7 mouse cellular contexts compared by ENCODE assay signal in genomic region chr12:112951150-112951842, GRCm38 (mm10). TPM values are rescaled to one million over a fixed set of nuclear protein-coding genes. Genes with fewer than 3 reads are reported as not detected.
DNase-seq lines count a peak whose midpoint lies in the region; ATAC-seq and TF ChIP-seq lines count a peak whose summit lies in the region.

No protein-coding gene starts in this region.

- peaks cover 29% of the 10 kb centered on the region for H3K27me3 ChIP-seq in liver, embryonic 11.5 days (replicated peaks; ENCODE audit: control insufficient read depth, insufficient read depth, low read length)
- H3K27me3 ChIP-seq in forebrain, embryonic 11.5 days (ENCODE audit: control insufficient read depth, insufficient read depth, low read length): no peaks in the 10 kb centered on the region
- no peaks in the 10 kb centered on the region for H3K27me3 ChIP-seq in hindbrain, embryonic 15.5 days
- H3K27me3 ChIP-seq in myocyte (ENCODE audit: control insufficient read depth, insufficient read depth, insufficient read length): no peaks in the 10 kb centered on the region

- H3K4me3 ChIP-seq in liver, embryonic 11.5 days (ENCODE audit: low read depth, low read length): no peak overlapping the region
- H3K4me3 ChIP-seq in forebrain, embryonic 11.5 days (ENCODE audit: low read depth, low read length): no peak overlapping the region
- H3K4me3 ChIP-seq in hindbrain, embryonic 15.5 days: no peak overlapping the region
- H3K4me3 ChIP-seq in myocyte: peak overlapping the region; percentile 32

- H3K9ac ChIP-seq in liver, embryonic 11.5 days (ENCODE audit: low read depth, low read length): no peak overlapping the region
- H3K9ac ChIP-seq in forebrain, embryonic 11.5 days (ENCODE audit: low read length): peak overlapping the region; percentile 89
- peak overlapping the region; percentile 91 for H3K9ac ChIP-seq in hindbrain, embryonic 15.5 days

- no peak overlapping the region for H3K4me2 ChIP-seq in liver, embryonic 11.5 days
- no peak overlapping the region for H3K4me2 ChIP-seq in forebrain, embryonic 11.5 days (ENCODE audit: low read depth, low read length, severe bottlenecking)
- peak overlapping the region; percentile 94 for H3K4me2 ChIP-seq in hindbrain, embryonic 15.5 days
- peak overlapping the region; percentile 84 for H3K4me2 ChIP-seq in myocyte (ENCODE audit: low read depth)

- H3K79me2 ChIP-seq in myocyte (ENCODE audit: control insufficient read depth, insufficient read depth): no peaks in the 10 kb centered on the region

- TF ChIP-seq POLR2A in myocyte (IDR thresholded peaks at IDR 0.05; ENCODE audit: insufficient read length, low read depth): no peak

- ATAC-seq in liver, embryonic 11.5 days (replicated peaks; ENCODE audit: low FRiP score): no peak
- no peak for ATAC-seq in forebrain, embryonic 11.5 days (replicated peaks; ENCODE audit: low FRiP score)
- no peak for ATAC-seq in hindbrain, embryonic 15.5 days (ENCODE audit: low FRiP score, low read depth)

- no peak overlapping the region for H3ac ChIP-seq in myocyte (ENCODE audit: control insufficient read depth, insufficient read length)

- H3K4me1 ChIP-seq in liver, embryonic 11.5 days (replicated peaks; ENCODE audit: control insufficient read depth, insufficient read depth, low read length): peaks cover 7% of the 10 kb centered on the region; the same call in 1 of the 2 replicates
- H3K4me1 ChIP-seq in forebrain, embryonic 11.5 days (replicated peaks; ENCODE audit: control insufficient read depth, insufficient read depth, low read length): peaks cover 14% of the 10 kb centered on the region
- peaks cover 26% of the 10 kb centered on the region for H3K4me1 ChIP-seq in hindbrain, embryonic 15.5 days (replicated peaks)

- WGBS in liver, embryonic 11.5 days: 26% methylated on average over 7 of the region's 7 CpGs
- WGBS in forebrain, embryonic 11.5 days: 40% methylated on average over 7 of the region's 7 CpGs
- 14% methylated on average over 7 of the region's 7 CpGs for WGBS in hindbrain, embryonic 15.5 days

- DNase-seq in liver, embryonic 11.5 days (ENCODE audit: low spot score): no peak
- no peak for DNase-seq in liver
- no peak for DNase-seq in forebrain, embryonic 11.5 days (ENCODE audit: low spot score)
- DNase-seq in ovary, postnatal 36 days (ENCODE audit: low spot score): no peak
- no peak for DNase-seq in frontal cortex, postnatal 10 days (ENCODE audit: low spot score in 2 of 2)

- H3K27ac ChIP-seq in liver, embryonic 11.5 days (ENCODE audit: low read depth, low read length): peak overlapping the region; percentile 16
- H3K27ac ChIP-seq in forebrain, embryonic 11.5 days (ENCODE audit: low read depth, low read length): peak overlapping the region; percentile 37
- peak overlapping the region; percentile 95 for H3K27ac ChIP-seq in hindbrain, embryonic 15.5 days (replicated peaks)

- H3K36me3 ChIP-seq in liver, embryonic 11.5 days (ENCODE audit: control insufficient read depth, insufficient read depth, low read length): no peaks in the 10 kb centered on the region
- no peaks in the 10 kb centered on the region for H3K36me3 ChIP-seq in forebrain, embryonic 11.5 days (ENCODE audit: control insufficient read depth, insufficient read depth, low read length)
- no peaks in the 10 kb centered on the region for H3K36me3 ChIP-seq in hindbrain, embryonic 15.5 days
- no peaks in the 10 kb centered on the region for H3K36me3 ChIP-seq in myocyte (ENCODE audit: control insufficient read depth, insufficient read depth)

- no peaks in the 10 kb centered on the region for H3K9me3 ChIP-seq in liver, embryonic 11.5 days (ENCODE audit: control insufficient read depth, low read length)
- H3K9me3 ChIP-seq in forebrain, embryonic 11.5 days (ENCODE audit: control insufficient read depth, low read length): no peaks in the 10 kb centered on the region
- no peaks in the 10 kb centered on the region for H3K9me3 ChIP-seq in hindbrain, embryonic 15.5 days

TF ChIP-seq in myocyte, 11 proteins besides CTCF, POLR2A, EP300 and RAD21:
- TF ChIP-seq CEBPB (IDR thresholded peaks at IDR 0.05; ENCODE audit: insufficient read depth, poor library complexity, severe bottlenecking): no peak
- no peak for TF ChIP-seq USF1 (IDR thresholded peaks at IDR 0.05; ENCODE audit: low read depth)
- peak in 2 of 3 experiments; percentile 9 to 60 for TF ChIP-seq MYOD1 (IDR thresholded peaks at IDR 0.05; ENCODE audit: control insufficient read depth in 1 of 3, insufficient read length in 2 of 3, low read depth in 2 of 3)
- no peak for TF ChIP-seq TCF3 (IDR thresholded peaks at IDR 0.05; ENCODE audit: insufficient read length, low read depth)
- TF ChIP-seq POLR2AphosphoS2 (IDR thresholded peaks at IDR 0.05; ENCODE audit: insufficient read length, low read depth): no peak
- peak in 2 of 3 experiments; percentile 10 to 61 for TF ChIP-seq MYOG (IDR thresholded peaks at IDR 0.05; ENCODE audit: control insufficient read depth in 1 of 3, insufficient read depth in 1 of 3, insufficient read length in 2 of 3, low read depth in 2 of 3)
- TF ChIP-seq SRF (IDR thresholded peaks at IDR 0.05; ENCODE audit: control insufficient read depth, insufficient read length, low read depth): no peak
- TF ChIP-seq TCF12 (IDR thresholded peaks at IDR 0.05; ENCODE audit: insufficient read depth, poor library complexity, severe bottlenecking): peak; percentile 11
- TF ChIP-seq REST (IDR thresholded peaks at IDR 0.05; ENCODE audit: insufficient read depth, insufficient read length): no peak

RNA-seq across cellular contexts. Expression of gene Nudt14, which starts 9.4 kb away (rescaled TPM):
- polyA plus RNA-seq in liver, embryonic 11.5 days (2014; fragmentation: Nextera tagmentation; extraction: Ambion mirVana): 38.4 and 43.2 TPM in 2 replicates
- polyA plus RNA-seq in forebrain, embryonic 11.5 days (2014; fragmentation: Nextera tagmentation; extraction: Ambion mirVana): 57.6 and 59.2 TPM in 2 replicates
- polyA plus RNA-seq in hindbrain, embryonic 15.5 days (2015; fragmentation: Nextera tagmentation; extraction: Ambion mirVana): 52.3 and 60.9 TPM in 2 replicates
- 94.9 TPM for polyA plus RNA-seq in myocyte (2012; fragmentation: generic; extraction: Trizol)

RNA-seq across cellular contexts. Expression of gene Jag2, which starts 21.7 kb away (rescaled TPM):
- 0.39 and 1.4 TPM in 2 replicates for polyA plus RNA-seq in liver, embryonic 11.5 days (2014; fragmentation: Nextera tagmentation; extraction: Ambion mirVana)
- polyA plus RNA-seq in forebrain, embryonic 11.5 days (2014; fragmentation: Nextera tagmentation; extraction: Ambion mirVana): 3.2 and 4.3 TPM in 2 replicates
- 13.7 and 14.4 TPM in 2 replicates for polyA plus RNA-seq in hindbrain, embryonic 15.5 days (2015; fragmentation: Nextera tagmentation; extraction: Ambion mirVana)
- polyA plus RNA-seq in myocyte (2012; fragmentation: generic; extraction: Trizol): 51.8 TPM

RNA-seq across cellular contexts. Expression of gene Btbd6, which starts 25.0 kb away (rescaled TPM):
- polyA plus RNA-seq in liver, embryonic 11.5 days (2014; fragmentation: Nextera tagmentation; extraction: Ambion mirVana): 12.3 and 12.4 TPM in 2 replicates
- polyA plus RNA-seq in forebrain, embryonic 11.5 days (2014; fragmentation: Nextera tagmentation; extraction: Ambion mirVana): 26.7 and 27.8 TPM in 2 replicates
- 53.0 and 56.6 TPM in 2 replicates for polyA plus RNA-seq in hindbrain, embryonic 15.5 days (2015; fragmentation: Nextera tagmentation; extraction: Ambion mirVana)
- 16.3 TPM for polyA plus RNA-seq in myocyte (2012; fragmentation: generic; extraction: Trizol)

RNA-seq across cellular contexts. Expression of gene Brf1, which starts 49.2 kb away (rescaled TPM):
- polyA plus RNA-seq in liver, embryonic 11.5 days (2014; fragmentation: Nextera tagmentation; extraction: Ambion mirVana): 51.8 and 52.9 TPM in 2 replicates
- polyA plus RNA-seq in forebrain, embryonic 11.5 days (2014; fragmentation: Nextera tagmentation; extraction: Ambion mirVana): 67.3 and 70.8 TPM in 2 replicates
- polyA plus RNA-seq in hindbrain, embryonic 15.5 days (2015; fragmentation: Nextera tagmentation; extraction: Ambion mirVana): 49.3 and 51.3 TPM in 2 replicates
- 27.9 TPM for polyA plus RNA-seq in myocyte (2012; fragmentation: generic; extraction: Trizol)

Comparison
In these comparisons a context has a peak if more than half of its experiments do, and no peak if none do; other contexts are left out.
1. H3K27ac ChIP-seq: peak in every context shown above with its lines; median percentile 95 in hindbrain, embryonic 15.5 days; 37 in forebrain, embryonic 11.5 days; 16 in liver, embryonic 11.5 days.
2. H3K4me2 ChIP-seq: peak in hindbrain, embryonic 15.5 days (single experiment) and myocyte (single experiment); none in liver, embryonic 11.5 days (single experiment) and forebrain, embryonic 11.5 days (single experiment).